ENCODE assay signal across 18 mouse cellular contexts in genomic region chr3:152874431-152875355, GRCm38 (mm10).
DNase-seq lines count a peak whose midpoint lies in the region; ATAC-seq lines count a peak whose summit lies in the region.
"Had no signal": no experiment of that assay in that cellular context is flagged by ENCODE, and none has a peak within 500 bp of the region (broad histone marks: within the 10 kb centered on the region; RNA-seq: fewer than 3 reads in every experiment).

No protein-coding gene starts in this region.

- H3K36me3 ChIP-seq in hindbrain, embryonic 13.5 days = no peaks in the 10 kb centered on the region
- H3K36me3 ChIP-seq in hindbrain, embryonic 10.5 days = no peaks in the 10 kb centered on the region
- no peaks in the 10 kb centered on the region for H3K36me3 ChIP-seq in neural tube, embryonic 13.5 days
- H3K36me3 ChIP-seq in embryonic facial prominence, embryonic 10.5 days (replicated peaks) = no peaks in the 10 kb centered on the region
- H3K36me3 ChIP-seq: embryonic facial prominence, embryonic 13.5 days; heart, embryonic 15.5 days had no signal

- ATAC-seq in hindbrain, embryonic 13.5 days (ENCODE audit: low FRiP score) = no peak
- ATAC-seq in neural tube, embryonic 13.5 days (ENCODE audit: low read depth) = no peak
- ATAC-seq: forebrain, embryonic 13.5 days; liver, postnatal 0 days had no signal

- peak overlapping the region; percentile 3; the same call in 1 of the 2 replicates for H3K27ac ChIP-seq in hindbrain, embryonic 13.5 days
- no peak overlapping the region for H3K27ac ChIP-seq in hindbrain, embryonic 10.5 days
- 0 out of 2 replicates have a peak overlapping the region, but pooled peaks have one; percentile 13 for H3K27ac ChIP-seq in neural tube, embryonic 13.5 days (replicated peaks)
- H3K27ac ChIP-seq in embryonic facial prominence, embryonic 10.5 days (replicated peaks) = no peak overlapping the region
- H3K27ac ChIP-seq: embryonic facial prominence, embryonic 13.5 days; forebrain, embryonic 13.5 days; heart, embryonic 15.5 days had no signal

- H3K27me3 ChIP-seq in hindbrain, embryonic 13.5 days = no peaks in the 10 kb centered on the region
- no peaks in the 10 kb centered on the region for H3K27me3 ChIP-seq in hindbrain, embryonic 10.5 days (ENCODE audit: insufficient read depth, poor library complexity, severe bottlenecking)
- no peaks in the 10 kb centered on the region for H3K27me3 ChIP-seq in neural tube, embryonic 13.5 days
- no peaks in the 10 kb centered on the region for H3K27me3 ChIP-seq in embryonic facial prominence, embryonic 10.5 days (replicated peaks; ENCODE audit: low read depth, poor library complexity, severe bottlenecking)
- H3K27me3 ChIP-seq: embryonic facial prominence, embryonic 13.5 days; forebrain, embryonic 13.5 days; heart, embryonic 15.5 days had no signal

- H3K9ac ChIP-seq in hindbrain, embryonic 13.5 days = no peak overlapping the region
- H3K9ac ChIP-seq in neural tube, embryonic 13.5 days = no peak overlapping the region
- H3K9ac ChIP-seq: embryonic facial prominence, embryonic 13.5 days; forebrain, embryonic 13.5 days; heart, embryonic 15.5 days; liver, postnatal 0 days had no signal

- no peak overlapping the region for H3K4me3 ChIP-seq in hindbrain, embryonic 13.5 days
- no peak overlapping the region for H3K4me3 ChIP-seq in hindbrain, embryonic 10.5 days
- H3K4me3 ChIP-seq in neural tube, embryonic 13.5 days = no peak overlapping the region
- no peak overlapping the region for H3K4me3 ChIP-seq in embryonic facial prominence, embryonic 10.5 days
- H3K4me3 ChIP-seq: embryonic facial prominence, embryonic 13.5 days; forebrain, embryonic 13.5 days; heart, embryonic 15.5 days had no signal

- no peak for DNase-seq in hindbrain, embryonic 10.5 days (ENCODE audit: low spot score)
- no peak for DNase-seq in neural tube, embryonic 10.5 days (ENCODE audit: extremely low spot score, low spot score)
- DNase-seq in left cerebral cortex, postnatal 25 days (ENCODE audit: low spot score in 2 of 2) = peak; percentile 43 to 65
- DNase-seq in retina, postnatal 1 day = peak; percentile 67
- no peak for DNase-seq in embryo, embryonic 10 days (ENCODE audit: low spot score)
- no peak for DNase-seq in embryonic facial prominence, embryonic 10.5 days (ENCODE audit: low spot score)
- DNase-seq: B cell, adult 2 months; cerebellum, adult 11-12 months; cerebellum, postnatal 36 days; kidney, adult 9 months; liver, postnatal 0 days; lung, postnatal 36 days; thymus, adult 18-20 months had no signal

- H3K4me1 ChIP-seq in hindbrain, embryonic 13.5 days (replicated peaks) = peaks cover 36% of the 10 kb centered on the region
- H3K4me1 ChIP-seq in hindbrain, embryonic 10.5 days (replicated peaks) = peaks cover 12% of the 10 kb centered on the region
- H3K4me1 ChIP-seq in neural tube, embryonic 13.5 days (replicated peaks) = peaks cover 34% of the 10 kb centered on the region
- peaks cover 12% of the 10 kb centered on the region; the same call in 1 of the 2 replicates for H3K4me1 ChIP-seq in embryonic facial prominence, embryonic 10.5 days
- H3K4me1 ChIP-seq: embryonic facial prominence, embryonic 13.5 days; heart, embryonic 15.5 days had no signal

- 67% methylated on average over 17 of the region's 17 CpGs for WGBS in hindbrain, embryonic 13.5 days
- 87% methylated on average over 17 of the region's 17 CpGs for WGBS in hindbrain, embryonic 10.5 days
- 68% methylated on average over 17 of the region's 17 CpGs for WGBS in neural tube, embryonic 13.5 days
- WGBS in embryonic facial prominence, embryonic 10.5 days = 83% methylated on average over 17 of the region's 17 CpGs

- H3K9me3 ChIP-seq in hindbrain, embryonic 13.5 days = no peaks in the 10 kb centered on the region
- H3K9me3 ChIP-seq in hindbrain, embryonic 10.5 days = no peaks in the 10 kb centered on the region
- no peaks in the 10 kb centered on the region for H3K9me3 ChIP-seq in neural tube, embryonic 13.5 days
- no peaks in the 10 kb centered on the region for H3K9me3 ChIP-seq in embryonic facial prominence, embryonic 10.5 days
- H3K9me3 ChIP-seq: embryonic facial prominence, embryonic 13.5 days; forebrain, embryonic 13.5 days; heart, embryonic 15.5 days had no signal

- intact Hi-C loops in left cerebral cortex, postnatal 25 days (cut with DNase I) = no loop called here

- no peak overlapping the region for H3K4me2 ChIP-seq in hindbrain, embryonic 13.5 days
- no peak overlapping the region for H3K4me2 ChIP-seq in neural tube, embryonic 13.5 days
- H3K4me2 ChIP-seq: embryonic facial prominence, embryonic 13.5 days; forebrain, embryonic 13.5 days; heart, embryonic 15.5 days had no signal

Comparison
In these comparisons a context has a peak if more than half of its experiments do, and no peak if none do; other contexts are left out.
1. H3K27ac ChIP-seq: peak in hindbrain, embryonic 13.5 days (single experiment) and neural tube, embryonic 13.5 days (single experiment); none in hindbrain, embryonic 10.5 days (single experiment) and embryonic facial prominence, embryonic 10.5 days (single experiment).
2. DNase-seq: peak in left cerebral cortex, postnatal 25 days (2 of 2) and retina, postnatal 1 day (single experiment); none in hindbrain, embryonic 10.5 days (single experiment), neural tube, embryonic 10.5 days (single experiment), embryo, embryonic 10 days (single experiment) and embryonic facial prominence, embryonic 10.5 days (single experiment).